Mouse (Mus musculus) myocyte (in vitro differentiated cells): ENCODE measurements at regions not wholly inside any gene's neighbourhood (a gene's known extent, or its start where the extent isn't known, plus 50 kb on each side); places are given as distances from the start of the nearest gene placed in this dataset.

Experiments
- H3K27me3 ChIP-seq: one replicate; pipeline ENCODE4 v1.6.1; 2011; ENCODE audit not compliant: control insufficient read depth, insufficient read depth, insufficient read length
- H3K36me3 ChIP-seq: one replicate; pipeline ENCODE4 v1.6.1; 2011; ENCODE audit not compliant: control insufficient read depth, insufficient read depth
- H3K4me2 ChIP-seq: one replicate; pipeline ENCODE4 v1.6.1; 2011; ENCODE audit warnings: low read depth, control low read depth
- H3K4me3 ChIP-seq: one replicate; pipeline ENCODE4 v1.5.1; 2011; ENCODE audit warnings: mild to moderate bottlenecking, control low read depth, moderate library complexity
- H3K79me2 ChIP-seq: one replicate; pipeline ENCODE4 v1.6.1; 2011; ENCODE audit not compliant: control insufficient read depth, insufficient read depth
- H3ac ChIP-seq: one replicate; pipeline ENCODE4 v1.6.1; 2011; ENCODE audit not compliant: control insufficient read depth, insufficient read length
- CEBPB ChIP-seq: IDR thresholded peaks from 2 replicates; pipeline ENCODE4 v1.6.1; 2011; ENCODE audit warnings: mild to moderate bottlenecking, moderate library complexity; ENCODE audit not compliant: poor library complexity, insufficient read depth, severe bottlenecking
- E2F4 ChIP-seq: IDR thresholded peaks from one replicate; pipeline ENCODE4 v1.6.1; 2011; ENCODE audit warnings: mild to moderate bottlenecking, control low read depth, moderate library complexity; ENCODE audit not compliant: insufficient read depth
- MAX ChIP-seq: IDR thresholded peaks from one replicate; pipeline ENCODE4 v1.6.1; 2011; ENCODE audit warnings: low read depth, mild to moderate bottlenecking, control low read depth
- MYOD1 ChIP-seq, 3 experiments: IDR thresholded peaks; one replicate each; pipeline ENCODE4 v1.6.1; 2011; ENCODE audit warnings: control low read depth in 2 of 3, low read depth in 2 of 3, mild to moderate bottlenecking in 2 of 3, moderate library complexity in 1 of 3; ENCODE audit not compliant: insufficient read length in 2 of 3, control insufficient read depth in 1 of 3
- MYOG ChIP-seq, 3 experiments: IDR thresholded peaks; one replicate each; pipeline ENCODE4 v1.6.1; 2011; ENCODE audit warnings: control low read depth in 2 of 3, low read depth in 2 of 3, mild to moderate bottlenecking in 2 of 3; ENCODE audit not compliant: insufficient read length in 2 of 3, control insufficient read depth in 1 of 3, insufficient read depth in 1 of 3
- POLR2A ChIP-seq: IDR thresholded peaks from one replicate; pipeline ENCODE4 v1.6.1; 2011; ENCODE audit warnings: low read depth, mild to moderate bottlenecking, control low read depth, moderate library complexity; ENCODE audit not compliant: insufficient read length
- POLR2AphosphoS2 ChIP-seq: IDR thresholded peaks from one replicate; pipeline ENCODE4 v1.6.1; 2011; ENCODE audit warnings: low read depth, control low read depth; ENCODE audit not compliant: insufficient read length
- REST ChIP-seq: IDR thresholded peaks from one replicate; pipeline ENCODE4 v1.6.1; 2011; ENCODE audit warnings: mild to moderate bottlenecking, control low read depth, moderate library complexity; ENCODE audit not compliant: insufficient read depth, insufficient read length
- SRF ChIP-seq: IDR thresholded peaks from one replicate; pipeline ENCODE4 v1.6.1; 2011; ENCODE audit warnings: low read depth; ENCODE audit not compliant: control insufficient read depth, insufficient read length
- TCF12 ChIP-seq: IDR thresholded peaks from one replicate; pipeline ENCODE4 v1.6.1; 2011; ENCODE audit warnings: mild to moderate bottlenecking, control low read depth; ENCODE audit not compliant: poor library complexity, insufficient read depth, severe bottlenecking
- TCF3 ChIP-seq: IDR thresholded peaks from one replicate; pipeline ENCODE4 v1.6.1; 2011; ENCODE audit warnings: low read depth, control low read depth; ENCODE audit not compliant: insufficient read length
- USF1 ChIP-seq: IDR thresholded peaks from one replicate; pipeline ENCODE4 v1.6.1; 2011; ENCODE audit warnings: low read depth, mild to moderate bottlenecking, control low read depth, moderate library complexity

GRCm38 (mm10) chr17:85848526-85848925, 160.5 kb upstream of the Six2 start:
- Histone ChIP-seq H3ac (no peak overlapping the region), H3K27me3 (no peaks in the 10 kb centered on the region), H3K36me3 (no peaks in the 10 kb centered on the region), H3K4me3 (no peak overlapping the region), H3K79me2 (no peaks in the 10 kb centered on the region), H3K4me2 (no peak overlapping the region)
- TF ChIP-seq MAX (no peak), TCF3 (no peak), POLR2A (no peak), TCF12 (no peak), SRF (no peak), MYOG (IDR thresholded peaks at IDR 0.05; ENCODE audit: control insufficient read depth in 1 of 3, insufficient read depth in 1 of 3, insufficient read length in 2 of 3, low read depth in 2 of 3) (no peak), MYOD1 (IDR thresholded peaks at IDR 0.05; ENCODE audit: control insufficient read depth in 1 of 3, insufficient read length in 2 of 3, low read depth in 2 of 3) (no peak), E2F4 (no peak), USF1 (no peak), REST (no peak), CEBPB (no peak), POLR2AphosphoS2 (no peak)

GRCm38 (mm10) chr17:85847756-85848155, 159.7 kb upstream of the Six2 start:
- Histone ChIP-seq H3K36me3 (no peaks in the 10 kb centered on the region), H3K27me3 (no peaks in the 10 kb centered on the region), H3K79me2 (no peaks in the 10 kb centered on the region), H3K4me2 (no peak overlapping the region), H3ac (no peak overlapping the region), H3K4me3 (no peak overlapping the region)
- TF ChIP-seq POLR2AphosphoS2: no peak
- no peak for TF ChIP-seq POLR2A
- TF ChIP-seq MAX: no peak
- TF ChIP-seq CEBPB: no peak
- TF ChIP-seq TCF12: no peak
- no peak for TF ChIP-seq MYOD1 (IDR thresholded peaks at IDR 0.05; ENCODE audit: control insufficient read depth in 1 of 3, insufficient read length in 2 of 3, low read depth in 2 of 3)
- no peak for TF ChIP-seq E2F4
- TF ChIP-seq SRF: no peak
- no peak for TF ChIP-seq REST
- no peak for TF ChIP-seq MYOG (IDR thresholded peaks at IDR 0.05; ENCODE audit: control insufficient read depth in 1 of 3, insufficient read depth in 1 of 3, insufficient read length in 2 of 3, low read depth in 2 of 3)
- no peak for TF ChIP-seq USF1
- no peak for TF ChIP-seq TCF3

GRCm38 (mm10) chr17:85845059-85845458, 157.0 kb upstream of the Six2 start:
- H3K36me3 ChIP-seq: no peaks in the 10 kb centered on the region
- H3ac ChIP-seq: no peak overlapping the region
- TF ChIP-seq POLR2AphosphoS2 (no peak), MYOD1 (IDR thresholded peaks at IDR 0.05; ENCODE audit: control insufficient read depth in 1 of 3, insufficient read length in 2 of 3, low read depth in 2 of 3) (no peak), POLR2A (no peak), TCF12 (no peak)
- no peak overlapping the region for H3K4me2 ChIP-seq
- no peaks in the 10 kb centered on the region for H3K27me3 ChIP-seq
- H3K79me2 ChIP-seq: no peaks in the 10 kb centered on the region
- H3K4me3 ChIP-seq: no peak overlapping the region

GRCm38 (mm10) chr17:85844486-85844885, 156.4 kb upstream of the Six2 start:
- no peak overlapping the region for H3K4me3 ChIP-seq
- H3K79me2 ChIP-seq: no peaks in the 10 kb centered on the region
- H3K4me2 ChIP-seq: no peak overlapping the region
- no peaks in the 10 kb centered on the region for H3K36me3 ChIP-seq
- H3ac ChIP-seq: no peak overlapping the region
- TF ChIP-seq E2F4 (no peak), TCF3 (no peak), POLR2AphosphoS2 (no peak), REST (no peak), MYOD1 (IDR thresholded peaks at IDR 0.05; ENCODE audit: control insufficient read depth in 1 of 3, insufficient read length in 2 of 3, low read depth in 2 of 3) (no peak), MYOG (IDR thresholded peaks at IDR 0.05; ENCODE audit: control insufficient read depth in 1 of 3, insufficient read depth in 1 of 3, insufficient read length in 2 of 3, low read depth in 2 of 3) (no peak), TCF12 (no peak)
- H3K27me3 ChIP-seq: no peaks in the 10 kb centered on the region

GRCm38 (mm10) chr17:85823036-85823435, 135.0 kb upstream of the Six2 start:
- Histone ChIP-seq H3K79me2 (no peaks in the 10 kb centered on the region), H3K4me3 (no peak overlapping the region), H3K4me2 (no peak overlapping the region)

More at GRCm38 (mm10) chr17:85823036-85823435, 135.0 kb upstream of the Six2 start:
- no peaks in the 10 kb centered on the region for H3K27me3 ChIP-seq
- no peak overlapping the region for H3ac ChIP-seq
- no peaks in the 10 kb centered on the region for H3K36me3 ChIP-seq
- TF ChIP-seq POLR2A: no peak
- no peak for TF ChIP-seq REST
- TF ChIP-seq CEBPB: no peak
- no peak for TF ChIP-seq SRF
- TF ChIP-seq TCF3: no peak
- no peak for TF ChIP-seq MYOG (IDR thresholded peaks at IDR 0.05; ENCODE audit: control insufficient read depth in 1 of 3, insufficient read depth in 1 of 3, insufficient read length in 2 of 3, low read depth in 2 of 3)
- no peak for TF ChIP-seq TCF12
- no peak for TF ChIP-seq MYOD1 (IDR thresholded peaks at IDR 0.05; ENCODE audit: control insufficient read depth in 1 of 3, insufficient read length in 2 of 3, low read depth in 2 of 3)
- TF ChIP-seq MAX: no peak
- no peak for TF ChIP-seq USF1
- TF ChIP-seq POLR2AphosphoS2: no peak
- no peak for TF ChIP-seq E2F4
